Mouse (Mus musculus): ENCODE measurements around the gene Timm23.

The Timm23 gene

GRCm38 (mm10) chr14:32165278-32166061 is 36.2 kb downstream of the Timm23 start:
- in situ Hi-C loops (cut with MboI; ENCODE audit: low sequenced_read_pairs), result no loop called here

GRCm38 (mm10) chr14:32164173-32165051 is 37.3 kb downstream of the Timm23 start:
- in situ Hi-C loops (cut with MboI; ENCODE audit: low sequenced_read_pairs), result no loop called here

GRCm38 (mm10) chr14:32163203-32163888 is 38.4 kb downstream of the Timm23 start:
- in situ Hi-C loops (cut with MboI; ENCODE audit: low sequenced_read_pairs), result no loop called here

- in situ Hi-C loops (cut with MboI; ENCODE audit: low sequenced_read_pairs), result no loop called here
Measured at GRCm38 (mm10) chr14:32162231-32162630, 39.5 kb downstream of the Timm23 start.

- in situ Hi-C loops (cut with MboI; ENCODE audit: low sequenced_read_pairs), result no loop called here
Measured at GRCm38 (mm10) chr14:32161090-32161885, 40.4 kb downstream of the Timm23 start.

GRCm38 (mm10) chr14:32160563-32160962 is 41.1 kb downstream of the Timm23 start:
- in situ Hi-C loops (cut with MboI; ENCODE audit: low sequenced_read_pairs), result no loop called here

- in situ Hi-C loops (cut with MboI; ENCODE audit: low sequenced_read_pairs), result no loop called here
Measured at GRCm38 (mm10) chr14:32159690-32160246, 41.9 kb downstream of the Timm23 start, which contains the start of gene Ncoa4. Gene Ncoa4, plus strand, starts transcription at chr14:32159865.

GRCm38 (mm10) chr14:32159150-32159670 is 42.5 kb downstream of the Timm23 start:
- in situ Hi-C loops (cut with MboI; ENCODE audit: low sequenced_read_pairs), result no loop called here

- in situ Hi-C loops (cut with MboI; ENCODE audit: low sequenced_read_pairs), result no loop called here
Measured at GRCm38 (mm10) chr14:32154758-32155157, 46.9 kb downstream of the Timm23 start.

- in situ Hi-C loops (cut with MboI; ENCODE audit: low sequenced_read_pairs), result no loop called here
Measured at GRCm38 (mm10) chr14:32153156-32153555, 48.5 kb downstream of the Timm23 start.

GRCm38 (mm10) chr14:32152243-32152965 is 49.3 kb downstream of the Timm23 start:
- in situ Hi-C loops (cut with MboI; ENCODE audit: low sequenced_read_pairs), result no loop called here

- in situ Hi-C loops (cut with MboI; ENCODE audit: low sequenced_read_pairs), result no loop called here
Measured at GRCm38 (mm10) chr14:32150872-32151271, 50.8 kb downstream of the Timm23 start.

- in situ Hi-C loops (cut with MboI; ENCODE audit: low sequenced_read_pairs), result no loop called here
Measured at GRCm38 (mm10) chr14:32146578-32146977, 55.1 kb downstream of the Timm23 start.

- in situ Hi-C loops (cut with MboI; ENCODE audit: low sequenced_read_pairs), result no loop called here
Measured at GRCm38 (mm10) chr14:32145809-32146511, 55.7 kb downstream of the Timm23 start.

GRCm38 (mm10) chr14:32145401-32145800 is 56.3 kb downstream of the Timm23 start:
- in situ Hi-C loops (cut with MboI; ENCODE audit: low sequenced_read_pairs), result no loop called here

- in situ Hi-C loops (cut with MboI; ENCODE audit: low sequenced_read_pairs), result no loop called here
Measured at GRCm38 (mm10) chr14:32144734-32145133, 57.0 kb downstream of the Timm23 start.

- in situ Hi-C loops (cut with MboI; ENCODE audit: low sequenced_read_pairs), result no loop called here
Measured at GRCm38 (mm10) chr14:32141723-32142122, 60.0 kb downstream of the Timm23 start, which contains the start of gene Msmb. Gene Msmb, plus strand, starts transcription at chr14:32142023.

GRCm38 (mm10) chr14:32140359-32140965 is 61.2 kb downstream of the Timm23 start:
- in situ Hi-C loops (cut with MboI; ENCODE audit: low sequenced_read_pairs), result no loop called here
